Mouse (Mus musculus): Measurements from ENCODE around the gene Nrde2. TPM values are rescaled to one million over a fixed set of nuclear protein-coding genes. Genes with fewer than 3 reads are reported as not detected.

The Nrde2 gene
- total and polyA plus RNA-seq, 3 experiments, result 18.9 to 25.6 (median 23.6) TPM

DNA sequence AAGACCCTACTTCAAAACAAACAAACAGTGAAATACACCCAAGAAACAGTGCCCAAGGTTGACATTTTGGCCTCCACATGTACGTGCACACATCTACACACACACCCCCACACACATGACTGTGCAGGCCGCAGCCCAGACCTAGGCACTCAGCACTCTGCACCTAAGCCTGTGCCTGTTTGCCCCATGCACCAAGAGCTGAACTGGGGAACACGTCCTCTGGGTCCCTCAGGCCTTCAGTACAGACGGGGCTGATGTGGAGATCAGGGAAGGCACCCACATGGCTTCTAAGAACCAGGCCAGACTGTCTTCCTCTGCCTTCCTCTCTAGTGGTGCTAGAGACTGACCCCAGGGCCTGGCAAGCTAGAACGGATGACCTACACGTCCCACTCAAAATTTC is 30.9 kb downstream of the Nrde2 start:
- TF ChIP-seq NRF1 (IDR thresholded peaks at IDR 0.05; ENCODE audit: low read depth, low read length), result no peak
- no peak for TF ChIP-seq USF2 (conservative IDR thresholded peaks at IDR 0.05; ENCODE audit: low read depth, low read length)
- no peak for TF ChIP-seq GABPA (IDR thresholded peaks at IDR 0.05; ENCODE audit: insufficient replicate concordance, low read depth, low read length)
- no peak for TF ChIP-seq SMC3 (IDR thresholded peaks at IDR 0.05; ENCODE audit: low read depth, low read length)
- TF ChIP-seq USF1 (IDR thresholded peaks at IDR 0.05; ENCODE audit: low read depth, low read length), result no peak
- TF ChIP-seq ZKSCAN1 (IDR thresholded peaks at IDR 0.05; ENCODE audit: borderline replicate concordance, low read depth, low read length), result no peak
- no peak for TF ChIP-seq MXI1 (IDR thresholded peaks at IDR 0.05; ENCODE audit: low read depth, low read length)
- no peak for TF ChIP-seq POLR2A (IDR thresholded peaks at IDR 0.05; ENCODE audit: low read depth, low read length)
- TF ChIP-seq CHD1 (IDR thresholded peaks at IDR 0.05; ENCODE audit: low read depth, low read length), result no peak
- no peak for TF ChIP-seq BHLHE40 (IDR thresholded peaks at IDR 0.05; ENCODE audit: low read depth, low read length)
- TF ChIP-seq TCF12 (IDR thresholded peaks at IDR 0.05; ENCODE audit: low read depth, low read length), result no peak
- TF ChIP-seq JUN (IDR thresholded peaks at IDR 0.05; ENCODE audit: insufficient read depth, low read depth, low read length), result no peak
- no peak for TF ChIP-seq IRF4 (IDR thresholded peaks at IDR 0.05; ENCODE audit: low read depth, low read length)
- TF ChIP-seq CTCF (conservative IDR thresholded peaks at IDR 0.05 in 1 of 2, IDR thresholded peaks at IDR 0.05 in 1 of 2; ENCODE audit: low read depth in 2 of 2, low read length in 2 of 2), result no peak
- TF ChIP-seq ETS1 (conservative IDR thresholded peaks at IDR 0.05; ENCODE audit: low read depth, low read length), result no peak
- no peak for TF ChIP-seq TBP (conservative IDR thresholded peaks at IDR 0.05; ENCODE audit: low read depth, low read length)
- TF ChIP-seq HCFC1 (IDR thresholded peaks at IDR 0.05; ENCODE audit: low read depth, low read length), result no peak
- no peak for TF ChIP-seq JUND (conservative IDR thresholded peaks at IDR 0.05; ENCODE audit: low read depth, low read length)
- no peak for TF ChIP-seq ZNF384 (IDR thresholded peaks at IDR 0.05; ENCODE audit: low read depth, low read length)
- TF ChIP-seq PAX5 (IDR thresholded peaks at IDR 0.05; ENCODE audit: low read length), result no peak
- Histone ChIP-seq H3K27me3 (replicated peaks) (no peaks in the 10 kb centered on the region), H3K9ac (ENCODE audit: insufficient read depth, low read depth) (no peak overlapping the region), H3K4me2 (ENCODE audit: insufficient read depth, low read depth, poor library complexity, severe bottlenecking) (no peak overlapping the region), H3K79me2 (replicated peaks; ENCODE audit: control insufficient read depth, extremely low read depth, insufficient read depth, poor library complexity, severe bottlenecking) (no peaks in the 10 kb centered on the region), H3K36me3 (replicated peaks in 1 of 2; ENCODE audit: control insufficient read depth in 1 of 2, insufficient read depth in 1 of 2, low read length in 1 of 2) (peaks cover 76 to 98% of the 10 kb centered on the region in 2 experiments), H3K4me3 (replicated peaks in 1 of 3; ENCODE audit: low read depth in 2 of 3, low read length in 2 of 3, poor library complexity in 1 of 3) (no peak overlapping the region), H3K27ac (ENCODE audit: insufficient read depth, low read depth) (no peak overlapping the region), H3K4me1 (ENCODE audit: control insufficient read depth in 1 of 2, insufficient read depth in 2 of 2) (peaks cover 0 to 6% of the 10 kb centered on the region in 2 experiments; a peak in 1 of 4 replicates), H3K9me3 (replicated peaks; ENCODE audit: low read length) (no peaks in the 10 kb centered on the region)
- dilution Hi-C loops (cut with MboI; ENCODE audit: extremely low pct_ligation_motif_present, extremely low pct_unique_long_range_greater_than_20kb, low sequenced_read_pairs) (no loop called here), in situ Hi-C loops (cut with MboI; ENCODE audit: low pct_ligation_motif_present, low pct_unique_long_range_greater_than_20kb, low sequenced_read_pairs) (no loop called here)
- DNase-seq (ENCODE audit: extremely low read depth), result no peak

DNA sequence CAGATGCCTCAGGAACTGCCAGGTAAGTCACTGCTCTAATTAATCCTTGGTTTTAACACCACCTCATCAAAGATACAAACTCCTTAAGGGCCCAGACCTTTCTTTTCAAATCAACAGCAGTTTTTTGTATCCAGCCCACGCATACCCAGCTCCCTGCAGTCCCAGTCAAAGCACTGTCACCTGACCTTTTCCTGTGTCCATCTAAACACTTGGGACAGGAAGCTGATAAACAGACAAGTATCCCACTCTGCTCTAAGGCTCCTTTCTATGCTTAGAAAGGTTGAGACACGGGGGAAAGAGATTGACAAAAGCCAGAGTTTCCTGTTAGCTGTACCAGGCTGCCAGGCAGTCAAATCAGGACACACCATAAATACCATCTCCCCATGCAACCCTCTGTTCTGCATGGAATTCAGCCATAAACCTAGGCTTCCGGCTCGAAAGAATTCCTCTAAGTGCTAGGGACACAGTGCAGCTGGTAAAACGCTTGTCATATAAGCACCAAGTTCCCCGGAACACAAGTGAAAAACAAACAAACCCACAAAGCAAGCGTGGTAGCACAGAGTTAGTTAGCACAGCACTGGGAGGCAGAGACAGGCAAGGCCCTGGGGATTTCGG is 31.5 kb downstream of the Nrde2 start:
- no peak for DNase-seq (ENCODE audit: extremely low read depth)
- Histone ChIP-seq H3K27me3 (replicated peaks) (no peaks in the 10 kb centered on the region), H3K4me2 (ENCODE audit: insufficient read depth, low read depth, poor library complexity, severe bottlenecking) (no peak overlapping the region), H3K36me3 (replicated peaks in 1 of 2; ENCODE audit: control insufficient read depth in 1 of 2, insufficient read depth in 1 of 2, low read length in 1 of 2) (peaks cover 76 to 98% of the 10 kb centered on the region in 2 experiments), H3K4me1 (ENCODE audit: control insufficient read depth in 1 of 2, insufficient read depth in 2 of 2) (peaks cover 0 to 1% of the 10 kb centered on the region in 2 experiments; a peak in 1 of 4 replicates), H3K9me3 (replicated peaks; ENCODE audit: low read length) (no peaks in the 10 kb centered on the region), H3K27ac (ENCODE audit: insufficient read depth, low read depth) (no peak overlapping the region), H3K4me3 (replicated peaks in 1 of 3; ENCODE audit: low read depth in 2 of 3, low read length in 2 of 3, poor library complexity in 1 of 3) (no peak overlapping the region), H3K9ac (ENCODE audit: insufficient read depth, low read depth) (no peak overlapping the region), H3K79me2 (replicated peaks; ENCODE audit: control insufficient read depth, extremely low read depth, insufficient read depth, poor library complexity, severe bottlenecking) (no peaks in the 10 kb centered on the region)
- in situ Hi-C loops (cut with MboI; ENCODE audit: low pct_ligation_motif_present, low pct_unique_long_range_greater_than_20kb, low sequenced_read_pairs) (no loop called here), dilution Hi-C loops (cut with MboI; ENCODE audit: extremely low pct_ligation_motif_present, extremely low pct_unique_long_range_greater_than_20kb, low sequenced_read_pairs) (no loop called here)
- TF ChIP-seq MAX (IDR thresholded peaks at IDR 0.05; ENCODE audit: low read length) (no peak), JUND (conservative IDR thresholded peaks at IDR 0.05; ENCODE audit: low read depth, low read length) (no peak), ZKSCAN1 (IDR thresholded peaks at IDR 0.05; ENCODE audit: borderline replicate concordance, low read depth, low read length) (no peak), ZMIZ1 (IDR thresholded peaks at IDR 0.05; ENCODE audit: low read depth, low read length) (no peak), MXI1 (IDR thresholded peaks at IDR 0.05; ENCODE audit: low read depth, low read length) (no peak), HCFC1 (IDR thresholded peaks at IDR 0.05; ENCODE audit: low read depth, low read length) (no peak), SMC3 (IDR thresholded peaks at IDR 0.05; ENCODE audit: low read depth, low read length) (no peak), JUN (IDR thresholded peaks at IDR 0.05; ENCODE audit: insufficient read depth, low read depth, low read length) (no peak), POLR2AphosphoS2 (IDR thresholded peaks at IDR 0.05; ENCODE audit: low read depth, low read length) (no peak), RCOR1 (conservative IDR thresholded peaks at IDR 0.05; ENCODE audit: low read depth, low read length) (no peak), KAT2A (IDR thresholded peaks at IDR 0.05; ENCODE audit: insufficient replicate concordance, low read length) (no peak), ETS1 (conservative IDR thresholded peaks at IDR 0.05; ENCODE audit: low read depth, low read length) (no peak), POLR2A (IDR thresholded peaks at IDR 0.05; ENCODE audit: low read depth, low read length) (no peak), MAZ (IDR thresholded peaks at IDR 0.05; ENCODE audit: low read depth, low read length) (no peak), MYC (IDR thresholded peaks at IDR 0.05; ENCODE audit: low read depth, low read length) (no peak), PAX5 (IDR thresholded peaks at IDR 0.05; ENCODE audit: low read length) (no peak), USF1 (IDR thresholded peaks at IDR 0.05; ENCODE audit: low read depth, low read length) (no peak)
